Mouse (Mus musculus) olfactory bulb, adult 2 months (tissue): Measurements from ENCODE around the gene Nkd1.

Experiments used
- CTCF ChIP-seq: fragments of 200-500 bp; IDR thresholded peaks from 2 replicates; pipeline ENCODE4 v1.5.1; 2012; ENCODE audit warnings: low read depth, mild to moderate bottlenecking, low read length, moderate library complexity; ENCODE audit not compliant: insufficient read depth
- POLR2A ChIP-seq: fragments of 200-500 bp; IDR thresholded peaks from 2 replicates; pipeline ENCODE4 v1.6.1; 2012; ENCODE audit warnings: mild to moderate bottlenecking, low read depth, low read length, moderate library complexity; ENCODE audit not compliant: insufficient read depth

DNA sequence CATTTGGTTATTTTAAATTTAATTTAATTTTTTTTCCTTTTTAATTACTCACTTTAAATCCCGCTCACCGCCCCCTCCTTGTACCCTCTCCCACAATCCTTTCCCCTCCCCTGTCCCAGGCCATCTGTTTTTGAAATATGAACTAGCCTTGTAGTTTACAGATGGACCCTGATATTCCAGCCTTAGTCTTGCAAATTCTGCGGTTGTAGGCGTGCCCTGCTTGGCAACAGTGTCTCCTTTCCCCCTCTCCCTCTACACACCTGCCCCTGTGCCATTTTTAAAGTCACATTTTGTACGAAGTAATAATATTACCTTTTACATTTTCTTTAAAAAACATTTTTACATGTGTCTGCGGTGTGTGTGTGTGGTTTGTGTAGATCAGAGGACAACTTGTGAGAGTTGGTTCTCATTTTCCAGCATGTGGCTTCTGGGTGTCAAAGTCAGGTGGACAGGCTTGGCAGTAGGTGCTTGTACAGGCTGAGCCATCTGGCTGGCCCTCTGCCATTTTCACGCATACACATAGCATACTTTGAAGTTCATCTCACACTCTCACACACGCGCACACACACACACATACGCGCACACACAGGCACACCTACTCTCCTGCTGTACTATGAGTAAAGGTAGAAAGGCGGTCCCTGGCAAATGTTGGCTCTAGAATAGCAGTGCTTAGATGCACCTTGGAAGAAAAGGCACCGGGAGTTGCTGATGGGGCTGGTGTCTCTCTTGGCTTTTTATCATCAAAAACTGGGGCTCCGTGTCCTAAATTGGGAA is 107.0 kb downstream of the Nkd1 start:
- TF ChIP-seq CTCF (no peak), POLR2A (no peak)
